Mouse (Mus musculus) MEL (cell line): Measurements from ENCODE around the gene Robo1.

Source experiments
- CHD1 ChIP-seq: IDR thresholded peaks from 2 replicates; pipeline ENCODE4 v1.6.1; 2012; ENCODE audit warnings: low read depth, mild to moderate bottlenecking, inconsistent platforms, low read length, improper control_type of control experiment
- CTCF ChIP-seq, 3 experiments: IDR thresholded peaks in 2 of 3; conservative IDR thresholded peaks in 1 of 3; 2 replicates each; pipeline ENCODE4 v1.5.1; 2011 to 2012; ENCODE audit warnings: low read length in 3 of 3, low read depth in 2 of 3, mild to moderate bottlenecking in 2 of 3, improper control_type of control experiment in 1 of 3, inconsistent platforms in 1 of 3, mixed read lengths in 1 of 3, moderate library complexity in 1 of 3; ENCODE audit not compliant: control insufficient read depth in 1 of 3, insufficient read depth in 1 of 3, poor library complexity in 1 of 3, severe bottlenecking in 1 of 3
- E2F4 ChIP-seq: IDR thresholded peaks from 2 replicates; pipeline ENCODE4 v1.6.1; 2011; ENCODE audit warnings: low read depth, low read length, improper control_type of control experiment, borderline replicate concordance
- GABPA ChIP-seq: IDR thresholded peaks from 2 replicates; pipeline ENCODE4 v1.6.1; 2012; ENCODE audit warnings: low read depth, mild to moderate bottlenecking, inconsistent platforms, low read length, improper control_type of control experiment, moderate library complexity
- GATA1 ChIP-seq: IDR thresholded peaks from 2 replicates; pipeline ENCODE4 v1.6.1; 2011; ENCODE audit warnings: low read depth, low read length, improper control_type of control experiment
- MAX ChIP-seq: IDR thresholded peaks from 2 replicates; pipeline ENCODE4 v1.6.1; 2011; ENCODE audit warnings: low read length, improper control_type of control experiment
- MEF2A ChIP-seq: IDR thresholded peaks from 2 replicates; pipeline ENCODE4 v1.6.1; 2014; ENCODE audit warnings: low read depth, mild to moderate bottlenecking, inconsistent platforms, low read length, improper control_type of control experiment; ENCODE audit not compliant: poor library complexity, insufficient replicate concordance, severe bottlenecking; ENCODE audit errors: extremely low read depth
- MYC ChIP-seq: IDR thresholded peaks from 2 replicates; pipeline ENCODE4 v1.6.1; 2011; ENCODE audit warnings: low read depth, mild to moderate bottlenecking, low read length, improper control_type of control experiment, moderate library complexity
- POLR2A ChIP-seq, 2 experiments: IDR thresholded peaks; 2 replicates each; pipeline ENCODE4 v1.6.1; 2011 to 2012; ENCODE audit warnings: low read length in 2 of 2, mild to moderate bottlenecking in 2 of 2, control low read depth in 1 of 2, improper control_type of control experiment in 1 of 2, low read depth in 1 of 2, moderate library complexity in 1 of 2; ENCODE audit not compliant: control insufficient read depth in 1 of 2, insufficient read depth in 1 of 2, poor library complexity in 1 of 2
- SIN3A ChIP-seq: IDR thresholded peaks from 2 replicates; pipeline ENCODE4 v1.6.1; 2012; ENCODE audit warnings: low read length, improper control_type of control experiment, inconsistent platforms
- USF1 ChIP-seq: IDR thresholded peaks from 2 replicates; pipeline ENCODE4 v1.6.1; 2014; ENCODE audit warnings: low read depth, mild to moderate bottlenecking, inconsistent platforms, low read length, improper control_type of control experiment, moderate library complexity
- ZC3H11A ChIP-seq: IDR thresholded peaks from 2 replicates; pipeline ENCODE4 v1.6.1; 2012; ENCODE audit warnings: low read depth, mild to moderate bottlenecking, inconsistent platforms, low read length, improper control_type of control experiment
- ZKSCAN1 ChIP-seq: IDR thresholded peaks from 2 replicates; pipeline ENCODE4 v1.6.1; 2012; ENCODE audit warnings: low read depth, mild to moderate bottlenecking, inconsistent platforms, low read length, improper control_type of control experiment, moderate library complexity

GRCm38 (mm10) chr16:73024326-73024725 lies 716.2 kb downstream of the Robo1 start:
- TF ChIP-seq CHD1: no peak
- TF ChIP-seq POLR2A (IDR thresholded peaks at IDR 0.05; ENCODE audit: control insufficient read depth in 1 of 2, insufficient read depth in 1 of 2, low read depth in 1 of 2, low read length in 2 of 2, poor library complexity in 1 of 2): no peak
- no peak for TF ChIP-seq MYC
- TF ChIP-seq MEF2A: no peak
- no peak for TF ChIP-seq USF1
- TF ChIP-seq CTCF (IDR thresholded peaks at IDR 0.05 in 2 of 3, conservative IDR thresholded peaks at IDR 0.05 in 1 of 3; ENCODE audit: control insufficient read depth in 1 of 3, insufficient read depth in 1 of 3, low read depth in 2 of 3, low read length in 3 of 3, poor library complexity in 1 of 3, severe bottlenecking in 1 of 3): no peak
- no peak for TF ChIP-seq GABPA
- TF ChIP-seq ZC3H11A: no peak
- TF ChIP-seq ZKSCAN1: no peak
- no peak for TF ChIP-seq E2F4
- no peak for TF ChIP-seq SIN3A
- TF ChIP-seq GATA1: no peak
- no peak for TF ChIP-seq MAX
